Mouse (Mus musculus): ENCODE measurements at regions not wholly inside any gene's neighbourhood (a gene's known extent, or its start where the extent isn't known, plus 50 kb on each side); places are given as distances from the start of the nearest gene placed in this dataset.

- Histone ChIP-seq H3K27ac (no peak overlapping the region), H3K4me3 (replicated peaks) (no peak overlapping the region), H3K36me3 (replicated peaks) (no peaks in the 10 kb centered on the region), H3K27me3 (no peaks in the 10 kb centered on the region), H3K4me1 (no peaks in the 10 kb centered on the region), H3K4me2 (no peak overlapping the region), H3K9me3 (no peaks in the 10 kb centered on the region), H3K9ac (no peak overlapping the region)
- WGBS = 85% methylated on average over 4 of the region's 4 CpGs
- ATAC-seq (ENCODE audit: low FRiP score) = no peak
Observed at GRCm38 (mm10) chr17:82731561-82731960, 483.5 kb upstream of the Pkdcc start.

- no peaks in the 10 kb centered on the region for H3K27me3 ChIP-seq
- no peaks in the 10 kb centered on the region for H3K36me3 ChIP-seq (replicated peaks)
- no peaks in the 10 kb centered on the region for H3K9me3 ChIP-seq
- no peak overlapping the region for H3K9ac ChIP-seq
- no peak overlapping the region for H3K4me3 ChIP-seq (replicated peaks)
- WGBS = 96% methylated on average over 1 of the region's 1 CpGs
- H3K4me2 ChIP-seq = no peak overlapping the region
- H3K27ac ChIP-seq = no peak overlapping the region
- no peaks in the 10 kb centered on the region for H3K4me1 ChIP-seq
- ATAC-seq (ENCODE audit: low FRiP score) = no peak
Observed at GRCm38 (mm10) chr17:82742445-82742844, 472.6 kb upstream of the Pkdcc start.

DNA sequence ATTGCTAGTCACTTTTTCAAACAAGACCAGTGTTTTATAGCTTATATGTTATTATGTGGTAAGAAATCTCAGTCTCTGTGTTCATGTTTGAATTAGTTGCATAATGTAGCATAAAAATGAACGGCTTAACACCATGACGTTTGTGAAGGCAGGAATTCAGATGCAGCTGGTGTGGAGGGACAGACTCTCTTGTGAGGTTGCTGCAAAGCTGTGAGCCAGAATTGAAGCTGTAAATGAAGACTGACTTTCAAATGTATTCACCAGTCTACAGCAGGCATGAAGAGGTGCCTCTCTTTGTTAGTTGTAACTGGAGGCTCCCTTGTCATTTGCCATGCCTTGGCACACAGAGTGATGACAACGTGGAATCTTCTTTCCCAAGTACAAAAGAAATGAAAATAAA lies 457.7 kb upstream of the Pkdcc start:
- no peaks in the 10 kb centered on the region for H3K27me3 ChIP-seq
- no peak overlapping the region for H3K4me3 ChIP-seq (replicated peaks)
- no peaks in the 10 kb centered on the region for H3K9me3 ChIP-seq
- no peak for ATAC-seq (ENCODE audit: low FRiP score)
- H3K9ac ChIP-seq = no peak overlapping the region
- H3K4me2 ChIP-seq = no peak overlapping the region
- no peaks in the 10 kb centered on the region for H3K4me1 ChIP-seq
- no peak overlapping the region for H3K27ac ChIP-seq
- no peaks in the 10 kb centered on the region for H3K36me3 ChIP-seq (replicated peaks)
- 77% methylated on average over 3 of the region's 3 CpGs for WGBS

GRCm38 (mm10) chr17:82779096-82779495 lies 436.0 kb upstream of the Pkdcc start:
- Histone ChIP-seq H3K36me3 (replicated peaks) (no peaks in the 10 kb centered on the region), H3K9ac (no peak overlapping the region), H3K27ac (no peak overlapping the region), H3K4me3 (replicated peaks) (no peak overlapping the region), H3K9me3 (no peaks in the 10 kb centered on the region), H3K4me1 (no peaks in the 10 kb centered on the region), H3K4me2 (no peak overlapping the region), H3K27me3 (no peaks in the 10 kb centered on the region)
- no peak for ATAC-seq (ENCODE audit: low FRiP score)
- 77% methylated on average over 2 of the region's 2 CpGs for WGBS

DNA sequence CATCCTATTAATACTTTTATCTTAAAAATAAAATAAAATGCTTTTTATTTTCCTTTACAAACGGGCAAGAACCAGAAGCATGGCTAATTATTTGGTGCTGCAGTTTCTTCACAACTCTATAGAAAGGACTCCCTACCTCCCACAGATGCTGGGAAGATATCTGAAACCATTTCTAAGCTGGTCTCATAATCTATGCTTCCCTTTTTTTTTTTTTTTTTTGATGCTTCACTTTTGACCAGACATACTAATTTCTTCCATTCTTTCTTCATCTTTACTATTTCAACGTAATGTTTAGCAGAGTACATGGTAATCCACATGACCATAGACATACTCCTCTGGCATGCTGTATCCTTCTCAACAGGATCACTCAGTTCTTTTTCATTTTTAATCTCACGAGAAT lies 393.0 kb upstream of the Pkdcc start:
- Histone ChIP-seq H3K9me3 (no peaks in the 10 kb centered on the region), H3K36me3 (replicated peaks) (no peaks in the 10 kb centered on the region), H3K27me3 (no peaks in the 10 kb centered on the region), H3K4me1 (no peaks in the 10 kb centered on the region), H3K27ac (no peak overlapping the region), H3K9ac (no peak overlapping the region), H3K4me3 (replicated peaks) (no peak overlapping the region), H3K4me2 (no peak overlapping the region)
- WGBS = 75% methylated on average over 3 of the region's 3 CpGs
- ATAC-seq (ENCODE audit: low FRiP score) = no peak

- no peak for ATAC-seq (ENCODE audit: low FRiP score)
- 79% methylated on average over 7 of the region's 7 CpGs for WGBS
Observed at GRCm38 (mm10) chr17:82824057-82824456, 391.0 kb upstream of the Pkdcc start.

DNA sequence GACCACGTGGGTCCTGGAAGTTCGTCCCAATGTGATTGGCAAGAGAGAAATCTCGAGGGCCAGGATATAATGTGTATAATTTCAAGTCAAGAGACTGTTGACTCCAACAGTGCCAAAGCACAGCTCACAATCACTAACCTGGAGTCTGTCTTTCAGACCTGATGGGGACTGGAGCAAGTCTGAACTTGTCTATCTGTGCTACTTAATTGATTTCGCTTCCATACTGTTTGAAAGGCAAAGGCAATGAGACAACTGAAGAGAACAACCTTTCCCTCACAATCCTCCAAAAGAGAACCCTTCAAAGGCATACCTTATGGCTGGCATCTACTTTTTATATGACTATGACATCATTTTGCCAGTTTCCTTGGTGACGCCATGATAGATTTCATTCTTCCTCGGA lies 390.5 kb upstream of the Pkdcc start:
- Histone ChIP-seq H3K9me3 (no peaks in the 10 kb centered on the region), H3K9ac (no peak overlapping the region), H3K4me3 (replicated peaks) (no peak overlapping the region), H3K36me3 (replicated peaks) (no peaks in the 10 kb centered on the region), H3K27ac (no peak overlapping the region), H3K27me3 (no peaks in the 10 kb centered on the region), H3K4me2 (no peak overlapping the region), H3K4me1 (no peaks in the 10 kb centered on the region)
- 92% methylated on average over 6 of the region's 6 CpGs for WGBS
- no peak for ATAC-seq (ENCODE audit: low FRiP score)

More at GRCm38 (mm10) chr17:82824057-82824456, 391.0 kb upstream of the Pkdcc start:
- Histone ChIP-seq H3K27ac (no peak overlapping the region), H3K36me3 (replicated peaks) (no peaks in the 10 kb centered on the region), H3K4me3 (replicated peaks) (no peak overlapping the region), H3K9me3 (no peaks in the 10 kb centered on the region), H3K9ac (no peak overlapping the region), H3K27me3 (no peaks in the 10 kb centered on the region), H3K4me2 (no peak overlapping the region), H3K4me1 (no peaks in the 10 kb centered on the region)

DNA sequence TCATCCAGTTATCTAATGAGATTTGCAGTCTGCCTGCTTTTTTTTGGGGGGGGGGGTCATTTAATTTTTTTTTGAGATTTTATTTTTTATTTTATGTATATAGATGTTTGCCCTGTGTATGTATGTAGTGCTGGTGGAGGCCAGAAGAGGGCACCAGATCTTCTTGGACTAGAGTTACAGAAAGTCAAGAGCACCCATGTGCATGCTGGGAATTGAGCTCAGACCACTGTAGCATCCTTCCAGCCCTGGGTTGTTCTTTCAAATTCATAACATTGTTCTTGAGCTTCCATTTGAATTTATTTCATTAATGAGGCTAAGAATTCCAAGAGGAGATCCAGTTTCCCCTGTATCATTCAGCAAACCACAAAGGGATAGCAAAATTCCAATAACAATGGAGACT lies 387.9 kb upstream of the Pkdcc start:
- Histone ChIP-seq H3K4me2 (no peak overlapping the region), H3K9ac (no peak overlapping the region), H3K27ac (no peak overlapping the region), H3K4me3 (replicated peaks) (no peak overlapping the region), H3K9me3 (no peaks in the 10 kb centered on the region), H3K4me1 (no peaks in the 10 kb centered on the region), H3K36me3 (replicated peaks) (no peaks in the 10 kb centered on the region), H3K27me3 (no peaks in the 10 kb centered on the region)
- ATAC-seq (ENCODE audit: low FRiP score) = no peak

DNA sequence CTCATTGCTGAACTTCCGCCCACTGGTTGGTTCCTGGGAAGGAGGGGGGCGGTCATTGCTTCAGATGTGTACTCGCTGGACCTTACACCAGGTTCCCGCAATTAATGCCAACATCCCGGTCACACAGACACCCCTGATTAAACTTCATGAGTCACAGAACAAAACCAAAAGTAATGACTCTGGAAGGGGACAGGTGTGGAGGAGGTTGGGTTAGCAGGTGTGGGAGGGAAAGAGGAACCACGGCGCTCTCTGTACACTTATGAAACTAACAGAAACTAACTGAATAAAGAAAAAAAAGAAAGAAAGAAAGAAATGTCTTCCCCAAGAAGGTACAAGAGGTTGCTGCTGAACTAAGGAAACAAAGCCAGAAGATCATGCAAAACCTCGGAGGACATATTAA lies 387.3 kb upstream of the Pkdcc start:
- H3K27me3 ChIP-seq = no peaks in the 10 kb centered on the region
- H3K4me3 ChIP-seq (replicated peaks) = no peak overlapping the region
- no peak overlapping the region for H3K4me2 ChIP-seq
- H3K36me3 ChIP-seq (replicated peaks) = no peaks in the 10 kb centered on the region
- no peaks in the 10 kb centered on the region for H3K9me3 ChIP-seq
- no peaks in the 10 kb centered on the region for H3K4me1 ChIP-seq
- H3K27ac ChIP-seq = no peak overlapping the region
- 94% methylated on average over 8 of the region's 8 CpGs for WGBS
- ATAC-seq (ENCODE audit: low FRiP score) = no peak
- H3K9ac ChIP-seq = no peak overlapping the region

GRCm38 (mm10) chr17:82828434-82828997 lies 386.6 kb upstream of the Pkdcc start:
- Histone ChIP-seq H3K4me1 (no peaks in the 10 kb centered on the region), H3K36me3 (replicated peaks) (no peaks in the 10 kb centered on the region), H3K9me3 (no peaks in the 10 kb centered on the region), H3K27ac (no peak overlapping the region), H3K4me2 (no peak overlapping the region), H3K4me3 (replicated peaks) (no peak overlapping the region), H3K27me3 (no peaks in the 10 kb centered on the region), H3K9ac (no peak overlapping the region)
- 70% methylated on average over 5 of the region's 5 CpGs for WGBS
- ATAC-seq (ENCODE audit: low FRiP score) = no peak

DNA sequence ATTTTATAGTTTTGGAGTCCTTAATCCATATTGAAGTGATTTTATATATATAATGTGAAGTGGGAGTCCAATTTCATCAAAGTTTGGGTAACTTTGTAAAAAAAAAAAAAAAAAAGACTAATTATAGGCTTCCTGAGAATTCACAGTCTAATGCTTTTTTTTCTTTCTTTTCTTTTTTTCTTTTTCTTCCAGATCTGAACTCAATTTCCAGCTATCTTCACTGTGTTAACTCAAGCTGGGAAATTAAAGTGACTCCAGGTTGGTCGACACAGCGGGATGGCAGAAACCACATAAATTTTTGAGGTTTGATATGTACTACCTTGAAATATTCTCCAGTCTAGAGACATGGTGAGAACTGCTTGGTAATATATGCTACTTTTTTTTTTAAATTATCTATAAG lies 385.7 kb upstream of the Pkdcc start:
- WGBS = 92% methylated on average over 2 of the region's 2 CpGs
- H3K27ac ChIP-seq = no peak overlapping the region
- H3K27me3 ChIP-seq = no peaks in the 10 kb centered on the region
- no peak overlapping the region for H3K4me2 ChIP-seq
- no peaks in the 10 kb centered on the region for H3K9me3 ChIP-seq
- no peaks in the 10 kb centered on the region for H3K36me3 ChIP-seq (replicated peaks)
- H3K4me1 ChIP-seq = no peaks in the 10 kb centered on the region
- ATAC-seq (ENCODE audit: low FRiP score) = no peak
- H3K4me3 ChIP-seq (replicated peaks) = no peak overlapping the region
- no peak overlapping the region for H3K9ac ChIP-seq

DNA sequence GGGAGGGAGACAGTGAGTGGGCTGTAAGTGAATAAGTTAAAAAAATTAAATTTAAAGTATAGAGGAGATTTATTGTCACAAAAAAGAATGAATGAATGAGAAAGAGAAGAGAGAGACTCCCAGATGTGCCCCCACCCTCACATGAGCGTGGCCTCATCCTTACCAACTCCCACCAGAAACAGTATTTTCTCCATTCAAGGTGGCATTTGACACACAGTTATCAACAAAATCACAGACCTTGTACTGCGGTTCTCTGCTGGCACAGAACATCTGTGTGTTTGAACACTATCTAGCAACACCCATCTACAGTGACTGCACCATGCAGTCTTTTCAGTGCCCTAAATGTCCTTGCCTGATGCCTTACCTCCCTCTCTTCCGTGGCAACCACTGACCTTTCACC lies 380.9 kb upstream of the Pkdcc start:
- Histone ChIP-seq H3K9ac (no peak overlapping the region), H3K9me3 (no peaks in the 10 kb centered on the region), H3K27ac (0 out of 2 replicates have a peak overlapping the region, but pooled peaks have one; percentile 8), H3K4me3 (replicated peaks) (no peak overlapping the region), H3K27me3 (no peaks in the 10 kb centered on the region), H3K4me2 (no peak overlapping the region), H3K36me3 (replicated peaks) (no peaks in the 10 kb centered on the region), H3K4me1 (no peaks in the 10 kb centered on the region)
- ATAC-seq (ENCODE audit: low FRiP score) = no peak
- WGBS = 83% methylated on average over 3 of the region's 3 CpGs

DNA sequence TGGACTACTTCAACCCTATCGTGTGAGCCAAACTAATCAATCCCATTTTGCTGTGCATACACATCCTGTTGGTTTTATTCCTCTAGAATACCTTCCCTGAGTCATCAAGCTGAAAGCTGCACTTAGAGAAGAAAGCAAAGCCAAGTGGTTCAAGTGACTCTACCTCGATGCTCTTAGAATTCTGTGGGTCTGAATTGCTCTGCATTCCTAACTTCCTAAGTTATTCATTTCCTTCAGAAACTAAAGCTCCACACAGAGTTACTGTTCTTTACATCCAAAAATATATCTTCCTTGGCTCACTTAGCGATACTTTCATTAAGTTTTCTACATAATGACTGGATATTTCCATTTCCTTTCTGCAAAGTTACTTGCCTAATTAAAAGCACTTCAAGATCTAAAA lies 379.0 kb upstream of the Pkdcc start:
- H3K27me3 ChIP-seq = no peaks in the 10 kb centered on the region
- no peak overlapping the region for H3K27ac ChIP-seq
- no peaks in the 10 kb centered on the region for H3K9me3 ChIP-seq
- H3K4me3 ChIP-seq (replicated peaks) = no peak overlapping the region
- H3K9ac ChIP-seq = no peak overlapping the region
- no peak for ATAC-seq (ENCODE audit: low FRiP score)
- H3K4me1 ChIP-seq = no peaks in the 10 kb centered on the region
- H3K36me3 ChIP-seq (replicated peaks) = no peaks in the 10 kb centered on the region
- 85% methylated on average over 3 of the region's 3 CpGs for WGBS
- no peak overlapping the region for H3K4me2 ChIP-seq

Measured in forebrain, embryonic 12.5 days (tissue).